ENCODE assay signal across 9 mouse cellular contexts in the genomic region with DNA sequence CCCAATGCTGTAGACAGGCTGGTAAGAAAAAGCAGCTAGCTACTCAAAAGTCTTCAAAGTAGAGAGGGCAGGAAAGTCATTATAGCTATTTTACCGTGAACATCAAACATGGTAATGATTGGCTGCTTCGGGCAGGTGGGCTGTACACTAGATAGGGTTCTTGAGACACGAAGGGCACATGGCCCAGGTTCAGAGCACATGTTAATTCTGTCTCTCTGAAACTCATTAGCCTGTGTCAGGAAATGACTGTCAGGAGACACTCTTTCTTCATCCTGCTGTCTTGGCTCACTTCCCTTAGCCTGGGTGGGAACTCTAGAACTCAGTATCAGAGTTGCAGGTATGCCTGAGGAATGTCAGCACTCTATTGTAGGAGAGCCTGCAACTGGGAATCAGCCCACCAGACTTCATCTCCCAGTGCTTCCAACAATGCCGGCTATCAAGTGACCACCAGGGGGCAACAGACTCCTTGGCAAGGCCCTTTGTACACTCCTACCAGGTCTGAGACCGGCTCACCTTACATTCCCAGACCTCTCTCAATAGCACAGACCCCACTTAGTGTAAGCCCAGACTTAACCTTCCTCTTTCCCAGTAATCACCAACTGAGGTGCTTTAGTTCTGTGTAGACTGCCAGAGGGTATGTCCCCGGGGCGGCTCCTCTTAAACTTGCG. TPM values are rescaled to one million over a fixed set of nuclear protein-coding genes. Genes with fewer than 3 reads are reported as not detected.
DNase-seq lines count a peak whose midpoint lies in the region; ATAC-seq and TF ChIP-seq lines count a peak whose summit lies in the region.
"Had no signal": no experiment of that assay in that cellular context is flagged by ENCODE, and none has a peak within 500 bp of the region (broad histone marks: within the 10 kb centered on the region; RNA-seq: fewer than 3 reads in every experiment).

No protein-coding gene starts in this region.

- peak overlapping the region; percentile 21; the same call in 1 of the 2 replicates for H3K4me2 ChIP-seq in forebrain, embryonic 11.5 days (ENCODE audit: low read depth, low read length, severe bottlenecking)
- peak overlapping the region; percentile 9; the same call in 1 of the 2 replicates for H3K4me2 ChIP-seq in lung, embryonic 16.5 days (ENCODE audit: low read depth, low read length)

- 37% methylated on average over 8 of the region's 8 CpGs for WGBS in forebrain, embryonic 11.5 days
- 29% methylated on average over 8 of the region's 8 CpGs for WGBS in lung, embryonic 16.5 days

- peak overlapping the region; percentile 89; the same call in 1 of the 2 replicates for H3K9ac ChIP-seq in ES-Bruce4 (ENCODE audit: low read depth, poor library complexity, severe bottlenecking)
- H3K9ac ChIP-seq in forebrain, embryonic 11.5 days (ENCODE audit: low read length): no peak overlapping the region
- no peak overlapping the region for H3K9ac ChIP-seq in lung, embryonic 16.5 days (ENCODE audit: low read length)

- intact Hi-C loops in heart, postnatal 10 days (cut with DNase I): loop anchor here (2.0 to 5.0 kb wide), 4 partner anchors 102 to 605 kb away; a partner anchor contains a TSS

- peak; percentile 39 for ATAC-seq in forebrain, embryonic 11.5 days (replicated peaks; ENCODE audit: low FRiP score)
- ATAC-seq in lung, embryonic 16.5 days (ENCODE audit: low read depth): peak; percentile 52

- peak; percentile 88 for TF ChIP-seq CTCF in ES-Bruce4 (IDR thresholded peaks at IDR 0.05; ENCODE audit: low read depth, low read length)

- DNase-seq in c-Kit-negative CD71-positive TER-119-positive erythroid progenitor cells, embryonic 14.5 days (ENCODE audit: low read depth, low spot score): peak; percentile 54
- peak; percentile 86 for DNase-seq in forebrain, embryonic 11.5 days (ENCODE audit: low spot score)
- DNase-seq in heart, postnatal 10 days: peak; percentile 76 to 87
- DNase-seq in kidney, postnatal 4 days: peak; percentile 81 to 89
- DNase-seq in ovary, postnatal 36 days (ENCODE audit: low spot score): peak; percentile 62
- DNase-seq in thymus, postnatal 10 days (ENCODE audit: low spot score in 2 of 2): peak; percentile 47 to 76

- H3K27ac ChIP-seq in ES-Bruce4 (ENCODE audit: insufficient read depth, low read length): peak overlapping the region; percentile 93
- H3K27ac ChIP-seq in forebrain, embryonic 11.5 days (ENCODE audit: low read depth, low read length): no peak overlapping the region
- no peak overlapping the region for H3K27ac ChIP-seq in lung, embryonic 16.5 days (ENCODE audit: low read length)

- TF ChIP-seq EP300 in ES-Bruce4 (IDR thresholded peaks at IDR 0.05; ENCODE audit: insufficient read depth, low read depth, low read length): peak; percentile 75

- no peaks in the 10 kb centered on the region for H3K27me3 ChIP-seq in ES-Bruce4 (ENCODE audit: control insufficient read depth, insufficient read depth, low read length, poor library complexity, severe bottlenecking)
- H3K27me3 ChIP-seq in forebrain, embryonic 11.5 days (ENCODE audit: control insufficient read depth, insufficient read depth, low read length): no peaks in the 10 kb centered on the region
- H3K27me3 ChIP-seq in lung, embryonic 16.5 days (ENCODE audit: control insufficient read depth, insufficient read depth, low read depth, low read length): no peaks in the 10 kb centered on the region

- no peaks in the 10 kb centered on the region for H3K9me3 ChIP-seq in ES-Bruce4 (replicated peaks; ENCODE audit: control insufficient read depth, insufficient read depth, low read length, poor library complexity, severe bottlenecking)
- no peaks in the 10 kb centered on the region for H3K9me3 ChIP-seq in forebrain, embryonic 11.5 days (ENCODE audit: control insufficient read depth, low read length)
- no peaks in the 10 kb centered on the region for H3K9me3 ChIP-seq in lung, embryonic 16.5 days (ENCODE audit: control insufficient read depth, low read length)

- peaks cover 2% of the 10 kb centered on the region for H3K4me1 ChIP-seq in ES-Bruce4 (ENCODE audit: control insufficient read depth, insufficient read depth, low read length)
- no peaks in the 10 kb centered on the region; the same call in 1 of the 2 replicates for H3K4me1 ChIP-seq in forebrain, embryonic 11.5 days (replicated peaks; ENCODE audit: control insufficient read depth, insufficient read depth, low read length)
- H3K4me1 ChIP-seq in lung, embryonic 16.5 days (replicated peaks; ENCODE audit: control insufficient read depth, insufficient read depth, low read length): peaks cover 5% of the 10 kb centered on the region

- peak overlapping the region; percentile 28; the same call in 1 of the 2 replicates for H3K4me3 ChIP-seq in ES-Bruce4 (ENCODE audit: low read depth, low read length)
- no peak overlapping the region for H3K4me3 ChIP-seq in forebrain, embryonic 11.5 days (ENCODE audit: low read depth, low read length)
- H3K4me3 ChIP-seq in lung, embryonic 16.5 days (ENCODE audit: low read length): no peak overlapping the region

- TF ChIP-seq POLR2A in ES-Bruce4 (IDR thresholded peaks at IDR 0.05; ENCODE audit: insufficient read depth, low read length): no peak

- H3K36me3 ChIP-seq in ES-Bruce4 (ENCODE audit: control insufficient read depth, insufficient read depth, low read length, poor library complexity, severe bottlenecking): no peaks in the 10 kb centered on the region
- H3K36me3 ChIP-seq in forebrain, embryonic 11.5 days (ENCODE audit: control insufficient read depth, insufficient read depth, low read length): no peaks in the 10 kb centered on the region
- H3K36me3 ChIP-seq in lung, embryonic 16.5 days (ENCODE audit: control insufficient read depth, insufficient read depth, low read length): peaks cover 2% of the 10 kb centered on the region; the same call in 1 of the 2 replicates

RNA-seq across cellular contexts. Expression of a gene that starts 1.4 kb away (rescaled TPM):
- polyA plus RNA-seq in ES-Bruce4 (2011; ENCODE audit: insufficient read depth, insufficient read length, low read depth, missing spikeins): 30.8 and 38.7 TPM in 2 replicates
- polyA plus RNA-seq in forebrain, embryonic 11.5 days (2014; fragmentation: Nextera tagmentation; extraction: Ambion mirVana): 29.2 and 31.9 TPM in 2 replicates
- 10 to 100 TPM; 35.4 to 37.4 TPM for total RNA-seq in heart, postnatal 10 days (2021)
- polyA plus RNA-seq in lung, embryonic 16.5 days (2015; fragmentation: Nextera tagmentation; extraction: Ambion mirVana): 53.4 and 54.5 TPM in 2 replicates

RNA-seq across cellular contexts. Expression of a gene that starts 31.2 kb away (rescaled TPM):
- polyA plus RNA-seq in ES-Bruce4 (2011; ENCODE audit: insufficient read depth, insufficient read length, low read depth, missing spikeins): not detected in 2 replicates
- 3.3 TPM in 2 replicates for polyA plus RNA-seq in forebrain, embryonic 11.5 days (2014; fragmentation: Nextera tagmentation; extraction: Ambion mirVana)
- total RNA-seq in heart, postnatal 10 days (2021): not detected
- not detected in 2 replicates for polyA plus RNA-seq in lung, embryonic 16.5 days (2015; fragmentation: Nextera tagmentation; extraction: Ambion mirVana)
- polyA plus RNA-seq: gonadal fat pad, adult 2 months had no signal
